Mouse (Mus musculus) C2C12 (cell line): ENCODE results near the gene Eri2. TPM values are rescaled to one million over a fixed set of nuclear protein-coding genes. Genes with fewer than 3 reads are reported as not detected.

Experiments used
- H3K27me3 ChIP-seq: one replicate; pipeline ENCODE4 v1.6.1; 2011; ENCODE audit not compliant: control insufficient read depth, insufficient read depth, insufficient read length
- H3K36me3 ChIP-seq: one replicate; pipeline ENCODE4 v1.6.1; 2011; ENCODE audit not compliant: control insufficient read depth, insufficient read depth
- H3K4me3 ChIP-seq: one replicate; pipeline ENCODE4 v1.5.1; 2011; ENCODE audit warnings: mild to moderate bottlenecking, control low read depth; ENCODE audit not compliant: poor library complexity, insufficient read depth, severe bottlenecking
- H3K79me2 ChIP-seq: one replicate; pipeline ENCODE4 v1.6.1; 2011; ENCODE audit not compliant: control insufficient read depth, insufficient read depth
- H3K79me3 ChIP-seq: one replicate; pipeline ENCODE4 v1.6.1; 2011; ENCODE audit warnings: low read depth, control low read depth
- H3ac ChIP-seq: one replicate; pipeline ENCODE3; 2011; ENCODE audit warnings: low read depth; ENCODE audit not compliant: control insufficient read depth, insufficient read length
- CEBPB ChIP-seq: IDR thresholded peaks from one replicate; pipeline ENCODE4 v1.6.1; 2011; ENCODE audit warnings: low read depth, mild to moderate bottlenecking, control low read depth, moderate library complexity
- CTCF ChIP-seq: IDR thresholded peaks from one replicate; pipeline ENCODE4 v1.5.1; 2011; ENCODE audit not compliant: control insufficient read depth, insufficient read depth, insufficient read length
- FOSL1 ChIP-seq: IDR thresholded peaks from one replicate; pipeline ENCODE4 v1.8.0; 2011; ENCODE audit warnings: mild to moderate bottlenecking, low read length; ENCODE audit not compliant: poor library complexity, insufficient read depth, severe bottlenecking
- MAX ChIP-seq: IDR thresholded peaks from one replicate; pipeline ENCODE4 v1.6.1; 2011; ENCODE audit warnings: mild to moderate bottlenecking, control low read depth
- MYOD1 ChIP-seq: IDR thresholded peaks from one replicate; pipeline ENCODE4 v1.6.1; 2011; ENCODE audit warnings: low read depth; ENCODE audit not compliant: control insufficient read depth, insufficient read length
- MYOG ChIP-seq: IDR thresholded peaks from one replicate; pipeline ENCODE4 v1.6.1; 2011; ENCODE audit not compliant: control insufficient read depth, insufficient read length; ENCODE audit errors: extremely low read depth
- USF1 ChIP-seq: IDR thresholded peaks from one replicate; pipeline ENCODE4 v1.6.1; 2011; ENCODE audit warnings: low read depth, mild to moderate bottlenecking, control low read depth, moderate library complexity
- polyA plus RNA-seq: library from polyadenylated mRNA; unstranded; fragments of >200 nt; fragmentation: generic; extraction: Trizol; gene quantifications from one replicate; pipeline ENCODE4 v1.2.1, GENCODE M21; 2012; ENCODE audit warnings: missing spikeins

The Eri2 gene
- polyA plus RNA-seq, 1 experiment = 3.3 TPM

DNA sequence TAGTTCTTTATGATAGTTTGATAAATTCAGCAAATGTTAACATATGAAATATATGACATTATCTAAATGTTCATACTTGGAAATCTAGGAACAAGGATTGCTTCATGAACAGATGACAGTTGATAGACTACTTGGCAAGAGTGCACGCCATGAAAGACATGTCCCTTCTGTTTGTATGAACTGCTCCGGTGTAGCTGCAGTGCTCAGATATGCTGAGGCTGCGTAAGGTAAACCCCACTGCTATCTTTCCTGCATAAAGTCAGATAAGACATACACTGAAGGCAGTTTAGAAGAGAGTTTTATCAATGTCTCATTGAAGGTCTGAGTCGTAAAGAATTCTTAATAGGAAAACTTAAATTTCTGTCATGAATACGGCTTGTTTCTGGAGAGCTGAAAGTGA, 8.9 kb downstream of the Eri2 start:
- Histone ChIP-seq H3K79me3 (no peaks in the 10 kb centered on the region), H3K27me3 (no peaks in the 10 kb centered on the region), H3K36me3 (peaks cover 42% of the 10 kb centered on the region), H3K4me3 (no peak overlapping the region), H3K79me2 (no peaks in the 10 kb centered on the region), H3ac (no peak overlapping the region)
- TF ChIP-seq FOSL1 = no peak
- TF ChIP-seq USF1 = no peak

DNA sequence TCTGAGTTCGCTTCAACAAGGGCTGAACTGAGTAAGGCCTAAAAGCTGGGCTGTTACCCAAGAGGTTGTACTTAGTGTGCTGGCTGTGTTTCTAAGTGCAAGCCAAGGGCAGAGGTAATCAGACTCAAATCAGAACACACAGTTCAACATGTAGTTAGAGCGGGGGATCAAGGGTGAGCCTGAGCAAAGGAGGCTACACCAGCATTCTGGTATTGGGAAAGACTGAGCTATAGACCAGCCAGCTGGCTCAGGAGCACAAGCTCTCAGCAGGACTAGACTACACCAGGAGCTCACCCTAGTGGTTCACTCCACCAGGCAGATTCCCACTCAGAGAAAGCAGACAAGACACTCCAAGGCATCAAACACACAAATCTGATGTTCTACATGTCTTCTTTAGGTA, 10.4 kb downstream of the Eri2 start:
- H3ac ChIP-seq = no peak overlapping the region
- no peaks in the 10 kb centered on the region for H3K79me2 ChIP-seq
- H3K36me3 ChIP-seq = peaks cover 33% of the 10 kb centered on the region
- no peak overlapping the region for H3K4me3 ChIP-seq
- TF ChIP-seq MYOD1 (no peak), MAX (no peak), CEBPB (no peak), FOSL1 (no peak)
- H3K79me3 ChIP-seq = no peaks in the 10 kb centered on the region
- no peaks in the 10 kb centered on the region for H3K27me3 ChIP-seq

DNA sequence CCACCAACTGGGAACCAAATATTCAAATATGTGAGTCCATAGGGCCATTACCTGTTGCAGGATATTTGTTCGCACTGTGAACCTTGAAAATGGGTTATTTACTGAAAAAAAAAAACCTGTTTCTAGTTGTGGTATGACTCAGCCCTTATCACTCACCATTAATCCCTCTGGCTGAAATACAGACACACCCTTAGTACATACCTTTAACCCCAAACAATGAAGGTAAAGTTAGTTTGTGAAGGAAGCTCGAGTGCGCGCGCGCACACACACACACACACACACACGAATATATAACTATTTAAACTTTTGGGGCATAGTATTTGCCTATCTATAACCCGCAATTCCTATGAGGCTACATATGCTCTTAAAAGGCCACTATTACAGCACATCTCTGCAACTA, 24.0 kb downstream of the Eri2 start:
- TF ChIP-seq CEBPB = no peak
- no peak for TF ChIP-seq USF1
- TF ChIP-seq MAX = no peak
- TF ChIP-seq CTCF = no peak
- TF ChIP-seq MYOD1 = no peak
- TF ChIP-seq FOSL1 = no peak
- no peak for TF ChIP-seq MYOG
- no peak overlapping the region for H3ac ChIP-seq
- no peaks in the 10 kb centered on the region for H3K27me3 ChIP-seq
- H3K4me3 ChIP-seq = no peak overlapping the region
- H3K79me3 ChIP-seq = no peaks in the 10 kb centered on the region
- H3K36me3 ChIP-seq = no peaks in the 10 kb centered on the region
- no peaks in the 10 kb centered on the region for H3K79me2 ChIP-seq

DNA sequence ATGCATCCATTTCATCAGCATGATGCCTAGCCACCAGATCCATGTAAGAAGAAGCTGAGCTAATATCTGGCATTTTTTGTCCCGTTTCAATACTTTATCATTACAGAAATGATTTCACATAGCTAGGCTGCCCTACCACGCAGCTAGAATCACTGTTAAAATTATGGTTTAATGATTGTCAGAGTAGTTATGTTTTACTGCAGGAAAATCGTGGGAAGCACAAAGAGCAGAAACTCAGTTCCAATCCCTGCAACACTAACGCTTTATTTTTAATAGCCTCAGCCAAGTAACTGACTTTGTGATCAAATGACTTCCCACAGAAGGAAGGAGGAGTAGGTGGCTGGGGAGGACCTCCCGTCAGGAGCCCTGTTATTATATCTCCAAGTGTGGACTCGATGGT, 26.9 kb downstream of the Eri2 start:
- Histone ChIP-seq H3K36me3 (no peaks in the 10 kb centered on the region), H3K79me2 (no peaks in the 10 kb centered on the region), H3ac (no peak overlapping the region), H3K27me3 (no peaks in the 10 kb centered on the region), H3K79me3 (no peaks in the 10 kb centered on the region), H3K4me3 (no peak overlapping the region)
- no peak for TF ChIP-seq CEBPB
- TF ChIP-seq CTCF = no peak
- TF ChIP-seq MYOD1 = no peak
- no peak for TF ChIP-seq USF1
- no peak for TF ChIP-seq MAX
- TF ChIP-seq FOSL1 = no peak
- TF ChIP-seq MYOG = no peak

DNA sequence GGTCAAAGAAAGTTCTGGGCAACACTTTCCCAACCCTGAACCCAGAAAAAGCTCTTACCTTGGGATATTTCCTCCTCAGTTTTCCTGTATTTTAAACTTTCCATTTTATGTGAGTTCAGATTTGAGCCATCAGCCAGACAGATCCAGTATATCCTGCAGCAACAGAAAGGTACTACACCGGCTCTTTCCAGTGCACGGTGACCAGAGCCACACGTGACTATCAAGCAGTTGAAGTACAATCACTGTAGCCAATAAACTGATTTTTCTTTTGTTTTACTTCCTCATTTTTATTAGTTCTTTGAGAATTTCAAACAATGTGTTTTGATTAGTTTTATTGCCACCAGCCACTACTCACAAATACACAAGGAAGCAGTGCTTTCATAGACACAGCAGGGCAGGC, 29.5 kb downstream of the Eri2 start:
- Histone ChIP-seq H3K79me2 (no peaks in the 10 kb centered on the region), H3K79me3 (no peaks in the 10 kb centered on the region), H3K27me3 (no peaks in the 10 kb centered on the region), H3ac (no peak overlapping the region), H3K4me3 (no peak overlapping the region), H3K36me3 (no peaks in the 10 kb centered on the region)
- TF ChIP-seq USF1 (no peak), FOSL1 (no peak), MAX (no peak), MYOD1 (no peak), CTCF (no peak), CEBPB (no peak)

DNA sequence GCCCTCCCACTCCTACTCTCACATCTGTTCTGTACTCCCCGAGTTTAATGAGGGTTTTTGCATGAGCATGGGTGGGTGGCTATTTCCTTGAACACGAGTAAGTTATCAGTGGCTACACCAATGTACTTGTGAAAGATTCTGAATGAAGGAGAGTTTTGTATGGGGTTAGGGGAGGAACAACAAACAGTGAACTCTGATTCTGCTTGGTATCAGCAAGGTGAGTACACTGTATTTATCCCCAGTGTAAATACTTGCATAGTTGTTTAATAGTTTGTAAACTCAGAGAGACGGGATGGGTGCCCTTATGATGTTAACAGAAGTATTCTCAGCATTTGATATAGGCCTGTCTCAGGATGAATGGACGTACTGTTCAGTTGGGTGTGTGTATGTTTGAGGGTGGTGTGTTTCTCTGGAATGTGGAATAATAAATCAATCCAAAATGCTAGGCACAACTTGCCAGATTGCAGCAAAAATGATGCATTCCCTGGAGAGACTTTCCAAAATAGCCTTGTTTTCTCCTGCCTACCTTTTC, 31.6 kb downstream of the Eri2 start:
- Histone ChIP-seq H3ac (no peak overlapping the region), H3K79me3 (no peaks in the 10 kb centered on the region), H3K4me3 (no peak overlapping the region), H3K79me2 (no peaks in the 10 kb centered on the region), H3K36me3 (no peaks in the 10 kb centered on the region), H3K27me3 (no peaks in the 10 kb centered on the region)
- TF ChIP-seq CEBPB (no peak), USF1 (no peak), FOSL1 (no peak), MYOG (no peak), MYOD1 (no peak), CTCF (no peak), MAX (no peak)
